16 mouse cellular contexts compared by ENCODE assay signal in the genomic region with DNA sequence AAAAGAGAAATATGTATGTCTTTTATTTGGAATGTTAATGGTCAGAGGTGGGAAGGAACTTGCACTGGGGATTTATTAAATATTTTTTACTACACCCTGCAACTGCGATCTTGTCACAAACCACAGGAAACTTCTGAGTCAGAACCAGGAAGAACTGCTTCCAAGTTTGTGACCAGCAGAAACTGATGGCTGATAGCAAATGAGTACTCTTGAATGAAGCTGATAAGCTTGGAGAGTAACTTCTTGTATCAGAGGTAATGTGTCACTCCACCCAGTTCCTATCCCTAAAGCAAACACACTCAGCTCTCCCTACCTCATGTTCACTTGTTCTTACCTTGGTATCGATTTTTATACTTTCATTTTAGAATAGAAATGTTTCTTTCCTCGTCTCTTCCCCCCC.
"Had no signal": no experiment of that assay in that cellular context is flagged by ENCODE, and none has a peak within 500 bp of the region (broad histone marks: within the 10 kb centered on the region; RNA-seq: fewer than 3 reads in every experiment).

No protein-coding gene starts in this region.

- DNase-seq: kidney, adult 11 months; kidney, adult 9 months; kidney, postnatal 36 days; layer of hippocampus, adult 9-11 months; layer of hippocampus, postnatal 36 days; lung, embryonic 14.5 days; lung, postnatal 10 days; lung, postnatal 4 days; midbrain, embryonic 14.5 days; thymus, adult 18-20 months; thymus, postnatal 14 days had no signal

- H3K36me3 ChIP-seq: limb, embryonic 12.5 days; midbrain, embryonic 10.5 days; neural tube, embryonic 15.5 days had no signal

- H3K4me1 ChIP-seq: neural tube, embryonic 15.5 days had no signal

- H3K27me3 ChIP-seq: limb, embryonic 12.5 days; neural tube, embryonic 15.5 days had no signal

- H3K4me2 ChIP-seq: limb, embryonic 12.5 days; lung, embryonic 14.5 days; neural tube, embryonic 15.5 days had no signal

- H3K27ac ChIP-seq: kidney, postnatal 0 days; limb, embryonic 12.5 days; midbrain, embryonic 10.5 days; neural tube, embryonic 15.5 days had no signal

- H3K4me3 ChIP-seq: limb, embryonic 12.5 days; midbrain, embryonic 10.5 days; myocyte; neural tube, embryonic 15.5 days had no signal

- H3K9me3 ChIP-seq: limb, embryonic 12.5 days; midbrain, embryonic 10.5 days; neural tube, embryonic 15.5 days had no signal

- H3K9ac ChIP-seq: limb, embryonic 12.5 days; lung, embryonic 14.5 days; neural tube, embryonic 15.5 days had no signal
